Mouse (Mus musculus): ENCODE measurements at regions not wholly inside any gene's neighbourhood (a gene's known extent, or its start where the extent isn't known, plus 50 kb on each side); places are given as distances from the start of the nearest gene placed in this dataset.

DNA sequence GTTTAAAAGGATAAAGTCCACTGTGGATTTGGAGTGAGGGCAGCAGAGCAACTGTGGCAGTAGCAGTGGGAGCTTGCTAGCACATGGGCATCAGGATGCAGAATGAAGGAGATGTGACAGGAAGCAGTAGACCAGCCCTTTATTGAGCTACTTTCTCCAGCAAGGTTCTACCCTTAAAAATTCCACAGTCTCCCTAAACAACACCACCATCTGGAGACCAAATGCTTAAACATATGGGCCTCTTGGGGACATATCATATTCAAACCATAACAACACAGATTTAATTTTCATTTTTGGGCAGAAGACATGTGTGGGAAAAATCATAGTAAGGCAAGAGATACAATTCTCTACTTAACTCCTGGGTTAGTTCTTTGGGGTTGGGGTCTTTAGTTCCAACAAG is 656.1 kb downstream of the Ets1 start:
- ATAC-seq (ENCODE audit: low FRiP score) (no peak), DNase-seq (ENCODE audit: low spot score) (no peak)
- H3K9me3 ChIP-seq (ENCODE audit: low read length) = no peaks in the 10 kb centered on the region
- H3K27me3 ChIP-seq (ENCODE audit: insufficient read depth, low read length) = no peaks in the 10 kb centered on the region
- no peak overlapping the region for H3K27ac ChIP-seq (ENCODE audit: low read depth, low read length)
- TF ChIP-seq CTCF (IDR thresholded peaks at IDR 0.05) = no peak
- H3K4me3 ChIP-seq (ENCODE audit: low read depth, low read length) = no peak overlapping the region
- H3K9ac ChIP-seq (replicated peaks; ENCODE audit: low read length, poor library complexity, severe bottlenecking) = no peak overlapping the region
- H3K4me1 ChIP-seq (ENCODE audit: insufficient read depth, low read length) = no peaks in the 10 kb centered on the region
- no peak overlapping the region for H3K4me2 ChIP-seq (ENCODE audit: low read depth, low read length, poor library complexity, severe bottlenecking)
- H3K36me3 ChIP-seq (ENCODE audit: insufficient read depth, low read length) = no peaks in the 10 kb centered on the region

DNA sequence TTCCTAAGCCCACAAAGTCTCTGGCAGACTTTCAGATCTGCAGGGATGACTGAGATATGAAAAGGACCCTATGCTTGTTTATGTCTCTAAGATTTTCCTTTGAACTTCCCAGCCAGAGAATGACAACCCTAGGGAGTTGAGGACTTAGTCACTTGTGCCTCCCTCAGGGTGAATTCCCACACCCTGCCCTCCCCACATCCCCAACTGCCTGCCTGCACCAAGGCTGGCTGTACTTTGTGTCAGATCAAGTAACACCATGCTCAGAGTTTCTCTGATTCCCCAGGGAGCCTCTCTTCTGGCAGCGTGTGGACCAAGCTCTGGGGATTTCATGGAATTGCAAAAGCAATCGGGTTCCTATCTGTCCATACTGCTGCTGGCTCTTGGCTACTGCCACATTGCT is 659.9 kb downstream of the Ets1 start:
- ATAC-seq (ENCODE audit: low FRiP score) (no peak), DNase-seq (ENCODE audit: low spot score) (no peak)
- H3K27me3 ChIP-seq (ENCODE audit: insufficient read depth, low read length) = no peaks in the 10 kb centered on the region
- H3K9ac ChIP-seq (replicated peaks; ENCODE audit: low read length, poor library complexity, severe bottlenecking) = no peak overlapping the region
- WGBS = 27% methylated on average over 2 of the region's 2 CpGs
- TF ChIP-seq CTCF (IDR thresholded peaks at IDR 0.05) = no peak
- H3K4me2 ChIP-seq (ENCODE audit: low read depth, low read length, poor library complexity, severe bottlenecking) = no peak overlapping the region
- H3K36me3 ChIP-seq (ENCODE audit: insufficient read depth, low read length) = no peaks in the 10 kb centered on the region
- H3K4me3 ChIP-seq (ENCODE audit: low read depth, low read length) = no peak overlapping the region
- H3K9me3 ChIP-seq (ENCODE audit: low read length) = no peaks in the 10 kb centered on the region
- H3K4me1 ChIP-seq (ENCODE audit: insufficient read depth, low read length) = no peaks in the 10 kb centered on the region
- H3K27ac ChIP-seq (ENCODE audit: low read depth, low read length) = no peak overlapping the region

- Histone ChIP-seq H3K4me1 (ENCODE audit: insufficient read depth, low read length) (no peaks in the 10 kb centered on the region), H3K9ac (replicated peaks; ENCODE audit: low read length, poor library complexity, severe bottlenecking) (no peak overlapping the region), H3K4me3 (ENCODE audit: low read depth, low read length) (no peak overlapping the region), H3K27ac (ENCODE audit: low read depth, low read length) (no peak overlapping the region), H3K27me3 (ENCODE audit: insufficient read depth, low read length) (no peaks in the 10 kb centered on the region), H3K4me2 (ENCODE audit: low read depth, low read length, poor library complexity, severe bottlenecking) (no peak overlapping the region), H3K9me3 (ENCODE audit: low read length) (no peaks in the 10 kb centered on the region), H3K36me3 (ENCODE audit: insufficient read depth, low read length) (no peaks in the 10 kb centered on the region)
- TF ChIP-seq CTCF (IDR thresholded peaks at IDR 0.05) = no peak
- ATAC-seq (ENCODE audit: low FRiP score) (no peak), DNase-seq (ENCODE audit: low spot score) (no peak)
- 85% methylated on average over 1 of the region's 1 CpGs for WGBS
These were observed 683.6 kb downstream of the Ets1 start for GRCm38 (mm10) chr9:33319525-33320025.

- H3K9ac ChIP-seq (replicated peaks; ENCODE audit: low read length, poor library complexity, severe bottlenecking) = no peak overlapping the region
- no peak for TF ChIP-seq CTCF (IDR thresholded peaks at IDR 0.05)
- no peaks in the 10 kb centered on the region for H3K36me3 ChIP-seq (ENCODE audit: insufficient read depth, low read length)
- no peak overlapping the region for H3K27ac ChIP-seq (ENCODE audit: low read depth, low read length)
- H3K4me2 ChIP-seq (ENCODE audit: low read depth, low read length, poor library complexity, severe bottlenecking) = no peak overlapping the region
- H3K9me3 ChIP-seq (ENCODE audit: low read length) = no peaks in the 10 kb centered on the region
- DNase-seq (ENCODE audit: low spot score) (no peak), ATAC-seq (ENCODE audit: low FRiP score) (no peak)
- WGBS = 86% methylated on average over 2 of the region's 2 CpGs
- H3K27me3 ChIP-seq (ENCODE audit: insufficient read depth, low read length) = no peaks in the 10 kb centered on the region
- no peaks in the 10 kb centered on the region for H3K4me1 ChIP-seq (ENCODE audit: insufficient read depth, low read length)
- H3K4me3 ChIP-seq (ENCODE audit: low read depth, low read length) = no peak overlapping the region
These were observed 691.7 kb downstream of the Ets1 start for GRCm38 (mm10) chr9:33327722-33328121.

GRCm38 (mm10) chr9:33350258-33350657 is 714.2 kb downstream of the Ets1 start:
- no peaks in the 10 kb centered on the region for H3K4me1 ChIP-seq (ENCODE audit: insufficient read depth, low read length)
- no peak overlapping the region for H3K27ac ChIP-seq (ENCODE audit: low read depth, low read length)
- H3K36me3 ChIP-seq (ENCODE audit: insufficient read depth, low read length) = no peaks in the 10 kb centered on the region
- no peak overlapping the region for H3K4me3 ChIP-seq (ENCODE audit: low read depth, low read length)
- TF ChIP-seq CTCF (IDR thresholded peaks at IDR 0.05) = no peak
- no peak overlapping the region for H3K4me2 ChIP-seq (ENCODE audit: low read depth, low read length, poor library complexity, severe bottlenecking)
- ATAC-seq (ENCODE audit: low FRiP score) (no peak), DNase-seq (ENCODE audit: low spot score) (no peak)
- H3K9ac ChIP-seq (replicated peaks; ENCODE audit: low read length, poor library complexity, severe bottlenecking) = no peak overlapping the region
- H3K9me3 ChIP-seq (ENCODE audit: low read length) = no peaks in the 10 kb centered on the region
- no peaks in the 10 kb centered on the region for H3K27me3 ChIP-seq (ENCODE audit: insufficient read depth, low read length)

DNA sequence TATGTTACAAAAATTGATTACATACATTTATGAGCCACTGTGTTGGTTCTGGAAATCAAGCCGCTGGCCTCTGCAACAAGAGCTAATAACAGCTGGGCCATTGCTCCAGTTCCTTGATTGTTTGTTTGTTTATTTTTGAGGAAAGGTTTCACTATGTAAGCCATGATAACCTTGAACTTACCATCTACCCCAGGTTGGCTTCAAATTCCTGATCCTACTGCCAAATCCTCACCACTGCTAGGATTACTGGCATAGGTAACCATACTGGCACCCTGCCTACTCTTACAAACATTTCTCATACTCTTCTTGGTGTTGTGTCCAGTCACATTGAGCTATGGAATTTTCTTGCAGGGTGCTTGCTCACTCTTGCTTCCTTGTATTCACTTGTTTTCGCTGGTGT is 720.6 kb downstream of the Ets1 start:
- DNase-seq (ENCODE audit: low spot score) (no peak), ATAC-seq (ENCODE audit: low FRiP score) (no peak)
- Histone ChIP-seq H3K4me1 (ENCODE audit: insufficient read depth, low read length) (no peaks in the 10 kb centered on the region), H3K4me3 (ENCODE audit: low read depth, low read length) (no peak overlapping the region), H3K27ac (ENCODE audit: low read depth, low read length) (no peak overlapping the region), H3K9me3 (ENCODE audit: low read length) (no peaks in the 10 kb centered on the region), H3K4me2 (ENCODE audit: low read depth, low read length, poor library complexity, severe bottlenecking) (no peak overlapping the region), H3K27me3 (ENCODE audit: insufficient read depth, low read length) (no peaks in the 10 kb centered on the region), H3K36me3 (ENCODE audit: insufficient read depth, low read length) (no peaks in the 10 kb centered on the region), H3K9ac (replicated peaks; ENCODE audit: low read length, poor library complexity, severe bottlenecking) (no peak overlapping the region)
- WGBS = 85% methylated on average over 2 of the region's 2 CpGs
- no peak for TF ChIP-seq CTCF (IDR thresholded peaks at IDR 0.05)
